25 mouse cellular contexts compared by ENCODE assay signal in the genomic region with DNA sequence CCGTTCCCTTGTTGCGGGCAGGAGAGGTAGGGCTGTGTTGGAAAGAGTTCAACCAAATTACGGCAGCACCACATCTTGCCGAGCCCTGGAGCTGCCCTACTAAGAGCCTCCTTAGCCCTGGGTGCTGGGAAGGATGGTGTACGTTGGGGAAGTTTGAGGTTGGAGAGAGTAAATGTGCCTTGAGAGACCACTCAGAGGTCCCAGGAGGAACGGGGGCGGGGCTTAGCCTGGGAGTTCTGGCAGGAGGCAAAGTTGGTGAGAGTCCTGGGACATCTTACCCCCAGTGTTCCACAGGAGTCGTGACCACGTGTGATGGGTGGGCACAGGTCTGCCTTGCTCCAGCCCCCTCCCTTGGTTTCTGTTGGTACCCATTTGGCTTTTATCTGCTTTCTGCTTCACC. TPM values are rescaled to one million over a fixed set of nuclear protein-coding genes. Genes with fewer than 3 reads are reported as not detected.
A peak's percentile ranks its signal among the peaks of the same experiment; 100 is the strongest.
DNase-seq lines count a peak whose midpoint lies in the region; ATAC-seq and TF ChIP-seq lines count a peak whose summit lies in the region.
"Had no signal": no experiment of that assay in that cellular context is flagged by ENCODE, and none has a peak within 500 bp of the region (broad histone marks: within the 10 kb centered on the region; RNA-seq: fewer than 3 reads in every experiment).

No protein-coding gene starts in this region.

- no peak for ATAC-seq in intestine, embryonic 16.5 days
- ATAC-seq in intestine, embryonic 15.5 days = no peak
- ATAC-seq in embryonic facial prominence, embryonic 13.5 days (ENCODE audit: insufficient number of reproducible peaks, insufficient read depth, low FRiP score, low TSS enrichment, low read depth) = no peak
- ATAC-seq: forebrain, embryonic 15.5 days; inflammation-experienced regulatory T-cells, adult 6 months; midbrain, embryonic 13.5 days had no signal

- H3K9me3 ChIP-seq in intestine, embryonic 16.5 days (ENCODE audit: control insufficient read depth, low read length) = no peaks in the 10 kb centered on the region
- no peaks in the 10 kb centered on the region for H3K9me3 ChIP-seq in intestine, embryonic 15.5 days
- no peaks in the 10 kb centered on the region for H3K9me3 ChIP-seq in E14TG2a.4 (ENCODE audit: low read length)
- H3K9me3 ChIP-seq in embryonic facial prominence, embryonic 13.5 days = no peaks in the 10 kb centered on the region
- H3K9me3 ChIP-seq: forebrain, embryonic 15.5 days; heart, embryonic 12.5 days; midbrain, embryonic 13.5 days; neural tube, embryonic 12.5 days had no signal

- H3K27me3 ChIP-seq in intestine, embryonic 16.5 days (replicated peaks; ENCODE audit: control insufficient read depth, insufficient read depth, low read length) = no peaks in the 10 kb centered on the region
- H3K27me3 ChIP-seq in intestine, embryonic 15.5 days (replicated peaks) = no peaks in the 10 kb centered on the region
- H3K27me3 ChIP-seq in E14TG2a.4 (ENCODE audit: insufficient read depth, low read length) = no peaks in the 10 kb centered on the region; the same call in 1 of the 2 replicates
- no peaks in the 10 kb centered on the region for H3K27me3 ChIP-seq in embryonic facial prominence, embryonic 13.5 days
- H3K27me3 ChIP-seq: CH12.LX; forebrain, embryonic 15.5 days; midbrain, embryonic 13.5 days; neural tube, embryonic 12.5 days had no signal

- peaks cover 8% of the 10 kb centered on the region for H3K4me1 ChIP-seq in intestine, embryonic 16.5 days (ENCODE audit: control insufficient read depth, insufficient read depth, low read length)
- peaks cover 9% of the 10 kb centered on the region; the same call in 1 of the 2 replicates for H3K4me1 ChIP-seq in intestine, embryonic 15.5 days (replicated peaks)
- peaks cover 76% of the 10 kb centered on the region for H3K4me1 ChIP-seq in E14TG2a.4 (replicated peaks; ENCODE audit: low read depth, low read length)
- H3K4me1 ChIP-seq in embryonic facial prominence, embryonic 13.5 days = peaks cover 17% of the 10 kb centered on the region
- H3K4me1 ChIP-seq: forebrain, embryonic 15.5 days; midbrain, embryonic 13.5 days; neural tube, embryonic 12.5 days had no signal

- no peak overlapping the region for H3K4me3 ChIP-seq in intestine, embryonic 16.5 days (ENCODE audit: low read length)
- H3K4me3 ChIP-seq in intestine, embryonic 15.5 days (replicated peaks) = no peak overlapping the region
- H3K4me3 ChIP-seq in E14TG2a.4 (replicated peaks; ENCODE audit: low read length) = peak overlapping the region; percentile 69
- H3K4me3 ChIP-seq in embryonic facial prominence, embryonic 13.5 days = no peak overlapping the region
- H3K4me3 ChIP-seq: forebrain, embryonic 15.5 days; heart, embryonic 12.5 days; midbrain, embryonic 13.5 days; neural tube, embryonic 12.5 days had no signal

- H3K4me2 ChIP-seq in intestine, embryonic 16.5 days (ENCODE audit: low read depth, low read length) = no peak overlapping the region
- no peak overlapping the region for H3K4me2 ChIP-seq in intestine, embryonic 15.5 days (replicated peaks)
- peak overlapping the region; percentile 35; the same call in 1 of the 2 replicates for H3K4me2 ChIP-seq in embryonic facial prominence, embryonic 13.5 days
- H3K4me2 ChIP-seq: forebrain, embryonic 15.5 days; heart, embryonic 12.5 days; hindbrain, embryonic 14.5 days; midbrain, embryonic 13.5 days; neural tube, embryonic 12.5 days had no signal

- no peaks in the 10 kb centered on the region for H3K36me3 ChIP-seq in intestine, embryonic 16.5 days (ENCODE audit: control insufficient read depth, insufficient read depth, low read length)
- H3K36me3 ChIP-seq in intestine, embryonic 15.5 days = no peaks in the 10 kb centered on the region
- H3K36me3 ChIP-seq in E14TG2a.4 (ENCODE audit: insufficient read depth, low read length) = peaks cover 12% of the 10 kb centered on the region
- peaks cover 9% of the 10 kb centered on the region; the same call in 1 of the 2 replicates for H3K36me3 ChIP-seq in embryonic facial prominence, embryonic 13.5 days
- H3K36me3 ChIP-seq: heart, embryonic 12.5 days had no signal

- 49% methylated on average over 9 of the region's 9 CpGs for WGBS in intestine, embryonic 16.5 days
- 48% methylated on average over 9 of the region's 9 CpGs for WGBS in intestine, embryonic 15.5 days
- WGBS in embryonic facial prominence, embryonic 13.5 days = 49% methylated on average over 9 of the region's 9 CpGs

- H3K9ac ChIP-seq in intestine, embryonic 16.5 days (ENCODE audit: low read depth, low read length) = no peak overlapping the region; the same call in 1 of the 2 replicates
- H3K9ac ChIP-seq in intestine, embryonic 15.5 days = no peak overlapping the region
- 0 out of 2 replicates have a peak overlapping the region, but pooled peaks have one; percentile 27 for H3K9ac ChIP-seq in embryonic facial prominence, embryonic 13.5 days
- H3K9ac ChIP-seq: forebrain, embryonic 15.5 days; heart, embryonic 12.5 days; hindbrain, embryonic 14.5 days; midbrain, embryonic 13.5 days; neural tube, embryonic 12.5 days had no signal

- DNase-seq in ES-CJ7 (ENCODE audit: low read depth, low spot score) = peak; percentile 34
- no peak for DNase-seq in gastrocnemius, adult 8-10 months (ENCODE audit: low spot score in 2 of 2)
- no peak for DNase-seq in cerebellum, adult 9-10 months
- DNase-seq: adrenal gland, postnatal 36 days; B cell, adult 2 months; cerebellum, postnatal 10 days; gastrocnemius, postnatal 25 days; heart, adult 18-20 months; heart, postnatal 14 days; lung, postnatal 14 days; retina, postnatal 1 day; right cerebral cortex, postnatal 4 days; thymus, adult 18-20 months; thymus, postnatal 4 days had no signal

- no peak for TF ChIP-seq CTCF in E14TG2a.4 (conservative IDR thresholded peaks at IDR 0.05; ENCODE audit: low read length)

- peak overlapping the region; percentile 37; the same call in 1 of the 2 replicates for H3K27ac ChIP-seq in intestine, embryonic 16.5 days (ENCODE audit: low read length)
- no peak overlapping the region for H3K27ac ChIP-seq in intestine, embryonic 15.5 days
- H3K27ac ChIP-seq in embryonic facial prominence, embryonic 13.5 days = peak overlapping the region; percentile 57; the same call in 1 of the 2 replicates
- H3K27ac ChIP-seq: forebrain, embryonic 15.5 days; hindbrain, embryonic 14.5 days; midbrain, embryonic 13.5 days; neural tube, embryonic 12.5 days had no signal

RNA-seq across cellular contexts. Expression of a gene that starts 28.2 kb away (rescaled TPM):
- 3.4 and 3.6 TPM in 2 replicates for polyA plus RNA-seq in intestine, embryonic 16.5 days (2015; fragmentation: Nextera tagmentation; extraction: Ambion mirVana)
- polyA plus RNA-seq in intestine, embryonic 15.5 days (2015; fragmentation: Nextera tagmentation; extraction: Ambion mirVana) = 3.7 and 4.2 TPM in 2 replicates
- polyA plus RNA-seq in embryonic facial prominence, embryonic 13.5 days (2015; fragmentation: Nextera tagmentation; extraction: Ambion mirVana) = 7.2 and 7.3 TPM in 2 replicates
- 1 to 10 TPM; 2.8 to 7.0 (median 5.4) TPM for total RNA-seq in gastrocnemius, adult 8-10 months (2022)
